Mouse (Mus musculus) MEL (cell line): ENCODE results near the gene Pex5. TPM values are rescaled to one million over a fixed set of nuclear protein-coding genes. Genes with fewer than 3 reads are reported as not detected.
A peak's percentile ranks its signal among the peaks of the same experiment; 100 is the strongest.

ENCODE experiments used
- DNase-seq: peaks from one replicate; pipeline ENCODE4 v3.0.0; 2011; ENCODE audit warnings: low read depth, low spot score
- H3K27ac ChIP-seq: 2 replicates; pipeline ENCODE4 v1.5.1; 2012; ENCODE audit warnings: low read depth, mild to moderate bottlenecking, control low read depth, low read length, moderate library complexity; ENCODE audit not compliant: control insufficient read depth
- H3K27me3 ChIP-seq, 2 experiments: fragments of 150-350 bp in 1 of 2; sonication (generic) in 1 of 2; 2 replicates each; pipeline ENCODE4 v1.6.1; 2012; ENCODE audit warnings: low read length in 2 of 2, mild to moderate bottlenecking in 2 of 2, improper control_type of control experiment in 1 of 2, moderate library complexity in 1 of 2; ENCODE audit not compliant: insufficient read depth in 2 of 2, control insufficient read depth in 1 of 2
- H3K36me3 ChIP-seq, 2 experiments: 2 replicates each; pipeline ENCODE4 v1.6.1; 2012 to 2014; ENCODE audit warnings: low read length in 2 of 2, improper control_type of control experiment in 1 of 2, inconsistent platforms in 1 of 2, mild to moderate bottlenecking in 1 of 2; ENCODE audit not compliant: insufficient read depth in 2 of 2, control insufficient read depth in 1 of 2
- H3K4me1 ChIP-seq, 2 experiments: fragments of 150-350 bp in 1 of 2; sonication (generic) in 1 of 2; 2 replicates each; pipeline ENCODE4 v1.6.1; 2012; ENCODE audit warnings: low read length in 2 of 2, improper control_type of control experiment in 1 of 2, mild to moderate bottlenecking in 1 of 2; ENCODE audit not compliant: insufficient read depth in 2 of 2, control insufficient read depth in 1 of 2
- H3K4me3 ChIP-seq, 2 experiments: fragments of 150-350 bp in 1 of 2; sonication (generic) in 1 of 2; 2 replicates each; pipeline ENCODE4 v1.5.1; 2012; ENCODE audit warnings: low read depth in 2 of 2, low read length in 2 of 2, mild to moderate bottlenecking in 2 of 2, moderate library complexity in 2 of 2, control low read depth in 1 of 2, improper control_type of control experiment in 1 of 2; ENCODE audit not compliant: control insufficient read depth in 1 of 2, insufficient read depth in 1 of 2
- H3K79me2 ChIP-seq: 2 replicates; pipeline ENCODE4 v1.6.1; 2012; ENCODE audit warnings: mild to moderate bottlenecking, low read length, moderate library complexity; ENCODE audit not compliant: control insufficient read depth, poor library complexity, insufficient read depth
- H3K9ac ChIP-seq: 2 replicates; pipeline ENCODE4 v1.6.1; 2012; ENCODE audit warnings: low read depth, mild to moderate bottlenecking, control low read depth, low read length, moderate library complexity; ENCODE audit not compliant: control insufficient read depth, poor library complexity, severe bottlenecking
- H3K9me3 ChIP-seq: fragments of 150-350 bp; sonication (generic); replicated peaks from 2 replicates; pipeline ENCODE4 v1.6.1; 2012; ENCODE audit warnings: mild to moderate bottlenecking, low read length, improper control_type of control experiment, moderate library complexity; ENCODE audit not compliant: insufficient read depth
- BHLHE40 ChIP-seq: IDR thresholded peaks from 2 replicates; pipeline ENCODE4 v1.6.1; 2012; ENCODE audit warnings: low read depth, mild to moderate bottlenecking, inconsistent platforms, low read length, improper control_type of control experiment, borderline replicate concordance
- CHD2 ChIP-seq: IDR thresholded peaks from 2 replicates; pipeline ENCODE4 v1.6.1; 2011; ENCODE audit warnings: low read length, improper control_type of control experiment
- CTCF ChIP-seq, 3 experiments: IDR thresholded peaks in 2 of 3; conservative IDR thresholded peaks in 1 of 3; 2 replicates each; pipeline ENCODE4 v1.5.1; 2011 to 2012; ENCODE audit warnings: low read length in 3 of 3, low read depth in 2 of 3, mild to moderate bottlenecking in 2 of 3, improper control_type of control experiment in 1 of 3, inconsistent platforms in 1 of 3, mixed read lengths in 1 of 3, moderate library complexity in 1 of 3; ENCODE audit not compliant: control insufficient read depth in 1 of 3, insufficient read depth in 1 of 3, poor library complexity in 1 of 3, severe bottlenecking in 1 of 3
- ELF1 ChIP-seq: IDR thresholded peaks from 2 replicates; pipeline ENCODE4 v1.6.1; 2014; ENCODE audit warnings: low read depth, mild to moderate bottlenecking, inconsistent platforms, low read length, improper control_type of control experiment, moderate library complexity
- EP300 ChIP-seq, 2 experiments: IDR thresholded peaks; 2 replicates each; pipeline ENCODE4 v1.6.1; 2011; ENCODE audit warnings: improper control_type of control experiment in 2 of 2, low read length in 2 of 2, low read depth in 1 of 2, mild to moderate bottlenecking in 1 of 2
- ETS1 ChIP-seq: IDR thresholded peaks from 2 replicates; pipeline ENCODE4 v1.6.1; 2012; ENCODE audit warnings: low read depth, mild to moderate bottlenecking, inconsistent platforms, low read length, improper control_type of control experiment, moderate library complexity
- GATA1 ChIP-seq: IDR thresholded peaks from 2 replicates; pipeline ENCODE4 v1.6.1; 2011; ENCODE audit warnings: low read depth, low read length, improper control_type of control experiment
- JUND ChIP-seq: IDR thresholded peaks from 2 replicates; pipeline ENCODE4 v1.6.1; 2011; ENCODE audit warnings: low read depth, mild to moderate bottlenecking, improper control_type of control experiment, low read length
- KAT2A ChIP-seq: conservative IDR thresholded peaks from 2 replicates; pipeline ENCODE4 v1.6.1; 2012; ENCODE audit warnings: low read depth, low read length, improper control_type of control experiment, inconsistent platforms
- MAFK ChIP-seq: IDR thresholded peaks from 2 replicates; pipeline ENCODE4 v1.6.1; 2011; ENCODE audit warnings: low read depth, mild to moderate bottlenecking, low read length, improper control_type of control experiment, borderline replicate concordance
- MAX ChIP-seq: IDR thresholded peaks from 2 replicates; pipeline ENCODE4 v1.6.1; 2011; ENCODE audit warnings: low read length, improper control_type of control experiment
- MXI1 ChIP-seq: IDR thresholded peaks from 2 replicates; pipeline ENCODE4 v1.6.1; 2011; ENCODE audit warnings: mild to moderate bottlenecking, low read depth, low read length, improper control_type of control experiment
- MYB ChIP-seq: IDR thresholded peaks from 2 replicates; pipeline ENCODE4 v1.6.1; 2011; ENCODE audit warnings: mild to moderate bottlenecking, low read depth, low read length, improper control_type of control experiment
- MYC ChIP-seq: IDR thresholded peaks from 2 replicates; pipeline ENCODE4 v1.6.1; 2011; ENCODE audit warnings: low read depth, mild to moderate bottlenecking, low read length, improper control_type of control experiment, moderate library complexity
- POLR2A ChIP-seq, 2 experiments: IDR thresholded peaks; 2 replicates each; pipeline ENCODE4 v1.6.1; 2011 to 2012; ENCODE audit warnings: low read length in 2 of 2, mild to moderate bottlenecking in 2 of 2, control low read depth in 1 of 2, improper control_type of control experiment in 1 of 2, low read depth in 1 of 2, moderate library complexity in 1 of 2; ENCODE audit not compliant: control insufficient read depth in 1 of 2, insufficient read depth in 1 of 2, poor library complexity in 1 of 2
- POLR2AphosphoS5 ChIP-seq: IDR thresholded peaks from 2 replicates; pipeline ENCODE4 v1.6.1; 2012; ENCODE audit warnings: low read depth, borderline replicate concordance, mild to moderate bottlenecking, inconsistent platforms, low read length, moderate library complexity, mixed read lengths
- RCOR1 ChIP-seq: IDR thresholded peaks from 2 replicates; pipeline ENCODE4 v1.6.1; 2012; ENCODE audit warnings: low read depth, mild to moderate bottlenecking, inconsistent platforms, low read length, improper control_type of control experiment
- SIN3A ChIP-seq: IDR thresholded peaks from 2 replicates; pipeline ENCODE4 v1.6.1; 2012; ENCODE audit warnings: low read length, improper control_type of control experiment, inconsistent platforms
- SMC3 ChIP-seq: IDR thresholded peaks from 2 replicates; pipeline ENCODE4 v1.6.1; 2011; ENCODE audit warnings: low read depth, low read length, improper control_type of control experiment
- TAL1 ChIP-seq: IDR thresholded peaks from 2 replicates; pipeline ENCODE4 v1.6.1; 2012; ENCODE audit warnings: mild to moderate bottlenecking, inconsistent platforms, low read length, moderate library complexity, mixed read lengths
- TBP ChIP-seq: IDR thresholded peaks from 2 replicates; pipeline ENCODE4 v1.8.0; 2011; ENCODE audit warnings: low read depth, low read length, improper control_type of control experiment
- TCF12 ChIP-seq: IDR thresholded peaks from 2 replicates; pipeline ENCODE4 v1.6.1; 2014; ENCODE audit warnings: low read depth, mild to moderate bottlenecking, inconsistent platforms, low read length, improper control_type of control experiment, moderate library complexity
- USF2 ChIP-seq, 2 experiments: IDR thresholded peaks; 2 replicates each; pipeline ENCODE4 v1.6.1; 2011 to 2012; ENCODE audit warnings: improper control_type of control experiment in 2 of 2, low read length in 2 of 2, borderline replicate concordance in 1 of 2, inconsistent platforms in 1 of 2, low read depth in 1 of 2, mild to moderate bottlenecking in 1 of 2; ENCODE audit not compliant: insufficient read depth in 1 of 2
- ZC3H11A ChIP-seq: IDR thresholded peaks from 2 replicates; pipeline ENCODE4 v1.6.1; 2012; ENCODE audit warnings: low read depth, mild to moderate bottlenecking, inconsistent platforms, low read length, improper control_type of control experiment
- ZKSCAN1 ChIP-seq: IDR thresholded peaks from 2 replicates; pipeline ENCODE4 v1.6.1; 2012; ENCODE audit warnings: low read depth, mild to moderate bottlenecking, inconsistent platforms, low read length, improper control_type of control experiment, moderate library complexity
- ZNF384 ChIP-seq: IDR thresholded peaks from 2 replicates; pipeline ENCODE4 v1.6.1; 2012; ENCODE audit warnings: low read depth, mild to moderate bottlenecking, inconsistent platforms, low read length, improper control_type of control experiment
- polyA plus RNA-seq, 2 experiments: library from polyadenylated mRNA; stranded (reverse) in 1 of 2; unstranded in 1 of 2; fragments of >175 nt in 1 of 2; fragments of >200 nt in 1 of 2; gene quantifications; 2 replicates each; pipeline versions ENCODE4 v1.2.1 to v1.2.4; 2012; ENCODE audit warnings: low replicate concordance in 2 of 2, low read depth in 1 of 2; ENCODE audit not compliant: insufficient read length in 2 of 2, insufficient read depth in 1 of 2, missing spikeins in 1 of 2
- total RNA-seq: library from RNA; depleted of rRNA; stranded (reverse); fragments of 300-350 nt; gene quantifications from 2 replicates; pipeline ENCODE4 v1.2.3, GENCODE M21; 2012

The Pex5 gene
- total and polyA plus RNA-seq, 3 experiments, result 63.0 to 63.1 TPM; not detected in 1

GRCm38 (mm10) chr6:124374683-124375082 is 40.2 kb downstream of the Pex5 start (continued):
- no peak; the same call in 1 of the 2 replicates for TF ChIP-seq POLR2AphosphoS5
- no peak for TF ChIP-seq MYB
- no peak for TF ChIP-seq CHD2
- TF ChIP-seq GATA1, result peak; percentile 89
- peak; percentile 13; the same call in 1 of the 2 replicates for TF ChIP-seq ZC3H11A

GRCm38 (mm10) chr6:124373584-124374206 is 41.2 kb downstream of the Pex5 start:
- DNase-seq, result peak; percentile 85
- Histone ChIP-seq H3K9me3 (no peaks in the 10 kb centered on the region), H3K4me1 (peaks cover 28 to 36% of the 10 kb centered on the region in 2 experiments), H3K9ac (peak overlapping the region; percentile 49), H3K27ac (peak overlapping the region; percentile 98), H3K27me3 (no peaks in the 10 kb centered on the region), H3K36me3 (peaks cover 0 to 46% of the 10 kb centered on the region in 2 experiments; a peak in 2 of 4 replicates)
- no peak for TF ChIP-seq POLR2AphosphoS5
- TF ChIP-seq ETS1, result peak; percentile 42
- TF ChIP-seq SIN3A, result peak; percentile 69
- no peak for TF ChIP-seq KAT2A
- TF ChIP-seq ELF1, result 0 out of 2 replicates have a peak, but pooled peaks have one; percentile 59
- TF ChIP-seq ZKSCAN1, result no peak
- no peak for TF ChIP-seq SMC3
- no peak for TF ChIP-seq CTCF (IDR thresholded peaks at IDR 0.05 in 2 of 3, conservative IDR thresholded peaks at IDR 0.05 in 1 of 3; ENCODE audit: control insufficient read depth in 1 of 3, insufficient read depth in 1 of 3, low read depth in 2 of 3, low read length in 3 of 3, poor library complexity in 1 of 3, severe bottlenecking in 1 of 3)
- TF ChIP-seq BHLHE40, result no peak
- TF ChIP-seq EP300 (IDR thresholded peaks at IDR 0.05; ENCODE audit: low read depth in 1 of 2, low read length in 2 of 2), result peak; percentile 79 to 84
- peak; percentile 24; the same call in 1 of the 2 replicates for TF ChIP-seq JUND
- TF ChIP-seq MYC, result 0 out of 2 replicates have a peak, but pooled peaks have one; percentile 64
- TF ChIP-seq TAL1, result peak; percentile 82
- no peak for TF ChIP-seq USF2 (IDR thresholded peaks at IDR 0.05; ENCODE audit: borderline replicate concordance in 1 of 2, insufficient read depth in 1 of 2, low read depth in 1 of 2, low read length in 2 of 2)
- peak; percentile 51; the same call in 1 of the 2 replicates for TF ChIP-seq MXI1
- peak; percentile 76 for TF ChIP-seq TCF12
- TF ChIP-seq POLR2A (IDR thresholded peaks at IDR 0.05; ENCODE audit: control insufficient read depth in 1 of 2, insufficient read depth in 1 of 2, low read depth in 1 of 2, low read length in 2 of 2, poor library complexity in 1 of 2), result peak in 1 of 2 experiments; percentile 39; a peak in 1 of 4 replicates
- TF ChIP-seq ZNF384, result peak; percentile 78
- peak; percentile 64; the same call in 1 of the 2 replicates for TF ChIP-seq RCOR1
- TF ChIP-seq GATA1, result peak; percentile 37; the same call in 1 of the 2 replicates
- TF ChIP-seq MYB, result peak; percentile 66
- TF ChIP-seq MAX, result peak; percentile 68
- 0 out of 2 replicates have a peak, but pooled peaks have one; percentile 17 for TF ChIP-seq MAFK
- peak; percentile 62 for TF ChIP-seq TBP
- TF ChIP-seq, all 39 proteins: peak for 17
- Histone ChIP-seq H3K79me2 (no peaks in the 10 kb centered on the region), H3K4me3 (no peak overlapping the region)
